Mouse (Mus musculus): ENCODE data around the gene Ptprd. TPM values are rescaled to one million over a fixed set of nuclear protein-coding genes. Genes with fewer than 3 reads are reported as not detected.
A peak's percentile ranks its signal among the peaks of the same experiment; 100 is the strongest.

Gene Ptprd
- polyA plus RNA-seq, 1 experiment from 2014 or later = 10.0 TPM

- Histone ChIP-seq H3K27me3 (ENCODE audit: control insufficient read depth, insufficient read depth, low read length) (no peaks in the 10 kb centered on the region), H3K9me3 (replicated peaks; ENCODE audit: control insufficient read depth, low read length) (no peaks in the 10 kb centered on the region), H3K4me2 (ENCODE audit: low read depth, low read length) (peak overlapping the region; percentile 10), H3K9ac (ENCODE audit: low read length) (no peak overlapping the region), H3K36me3 (ENCODE audit: control insufficient read depth, insufficient read depth) (no peaks in the 10 kb centered on the region), H3K27ac (ENCODE audit: low read length) (peak overlapping the region; percentile 48; the same call in 1 of the 2 replicates), H3K4me1 (ENCODE audit: control insufficient read depth, insufficient read depth, low read length) (peaks cover 13% of the 10 kb centered on the region), H3K4me3 (ENCODE audit: low read length) (no peak overlapping the region)
- WGBS = 39% methylated on average over 9 of the region's 9 CpGs
- no peak; the same call in 1 of the 2 replicates for ATAC-seq (replicated peaks; ENCODE audit: extremely low read depth, insufficient read depth, low FRiP score)
Measured at GRCm38 (mm10) chr4:76424324-76425229, 1787.2 kb downstream of the Ptprd start.

- no peaks in the 10 kb centered on the region for H3K36me3 ChIP-seq (ENCODE audit: control insufficient read depth, insufficient read depth)
- H3K4me1 ChIP-seq (ENCODE audit: control insufficient read depth, insufficient read depth, low read length) = peaks cover 11% of the 10 kb centered on the region
- no peaks in the 10 kb centered on the region for H3K27me3 ChIP-seq (ENCODE audit: control insufficient read depth, insufficient read depth, low read length)
- H3K9me3 ChIP-seq (replicated peaks; ENCODE audit: control insufficient read depth, low read length) = no peaks in the 10 kb centered on the region
- no peak overlapping the region for H3K27ac ChIP-seq (ENCODE audit: low read length)
- ATAC-seq (replicated peaks; ENCODE audit: extremely low read depth, insufficient read depth, low FRiP score) = no peak
- no peak overlapping the region for H3K9ac ChIP-seq (ENCODE audit: low read length)
- no peak overlapping the region for H3K4me2 ChIP-seq (ENCODE audit: low read depth, low read length)
- no peak overlapping the region for H3K4me3 ChIP-seq (ENCODE audit: low read length)
- 89% methylated on average over 4 of the region's 4 CpGs for WGBS
Measured at GRCm38 (mm10) chr4:76422113-76422512, 1789.6 kb downstream of the Ptprd start.

GRCm38 (mm10) chr4:76419641-76420040 is 1792.1 kb downstream of the Ptprd start:
- Histone ChIP-seq H3K9me3 (replicated peaks; ENCODE audit: control insufficient read depth, low read length) (no peaks in the 10 kb centered on the region), H3K27ac (ENCODE audit: low read length) (no peak overlapping the region), H3K9ac (ENCODE audit: low read length) (no peak overlapping the region), H3K4me2 (ENCODE audit: low read depth, low read length) (no peak overlapping the region), H3K27me3 (ENCODE audit: control insufficient read depth, insufficient read depth, low read length) (no peaks in the 10 kb centered on the region), H3K36me3 (ENCODE audit: control insufficient read depth, insufficient read depth) (no peaks in the 10 kb centered on the region), H3K4me1 (ENCODE audit: control insufficient read depth, insufficient read depth, low read length) (peaks cover 10% of the 10 kb centered on the region), H3K4me3 (ENCODE audit: low read length) (no peak overlapping the region)
- WGBS = 93% methylated on average over 2 of the region's 2 CpGs
- ATAC-seq (replicated peaks; ENCODE audit: extremely low read depth, insufficient read depth, low FRiP score) = no peak

- Histone ChIP-seq H3K27ac (ENCODE audit: low read length) (no peak overlapping the region), H3K4me2 (ENCODE audit: low read depth, low read length) (no peak overlapping the region), H3K36me3 (ENCODE audit: control insufficient read depth, insufficient read depth) (no peaks in the 10 kb centered on the region), H3K9ac (ENCODE audit: low read length) (no peak overlapping the region), H3K27me3 (ENCODE audit: control insufficient read depth, insufficient read depth, low read length) (no peaks in the 10 kb centered on the region), H3K4me1 (ENCODE audit: control insufficient read depth, insufficient read depth, low read length) (peaks cover 4% of the 10 kb centered on the region; the same call in 1 of the 2 replicates), H3K4me3 (ENCODE audit: low read length) (no peak overlapping the region), H3K9me3 (replicated peaks; ENCODE audit: control insufficient read depth, low read length) (no peaks in the 10 kb centered on the region)
- 93% methylated on average over 5 of the region's 5 CpGs for WGBS
- no peak for ATAC-seq (replicated peaks; ENCODE audit: extremely low read depth, insufficient read depth, low FRiP score)
Measured at GRCm38 (mm10) chr4:76417676-76418075, 1794.1 kb downstream of the Ptprd start.

- no peak overlapping the region for H3K4me3 ChIP-seq (ENCODE audit: low read length)
- H3K4me1 ChIP-seq (ENCODE audit: control insufficient read depth, insufficient read depth, low read length) = peaks cover 4% of the 10 kb centered on the region; the same call in 1 of the 2 replicates
- H3K9me3 ChIP-seq (replicated peaks; ENCODE audit: control insufficient read depth, low read length) = no peaks in the 10 kb centered on the region
- H3K9ac ChIP-seq (ENCODE audit: low read length) = no peak overlapping the region
- H3K4me2 ChIP-seq (ENCODE audit: low read depth, low read length) = no peak overlapping the region
- no peaks in the 10 kb centered on the region for H3K36me3 ChIP-seq (ENCODE audit: control insufficient read depth, insufficient read depth)
- no peak for ATAC-seq (replicated peaks; ENCODE audit: extremely low read depth, insufficient read depth, low FRiP score)
- H3K27ac ChIP-seq (ENCODE audit: low read length) = no peak overlapping the region
- WGBS = 86% methylated on average over 5 of the region's 5 CpGs
- no peaks in the 10 kb centered on the region for H3K27me3 ChIP-seq (ENCODE audit: control insufficient read depth, insufficient read depth, low read length)
Measured at GRCm38 (mm10) chr4:76415624-76416023, 1796.1 kb downstream of the Ptprd start.

GRCm38 (mm10) chr4:76414591-76414990 is 1797.2 kb downstream of the Ptprd start:
- WGBS = 52% methylated on average over 4 of the region's 4 CpGs
- Histone ChIP-seq H3K4me1 (ENCODE audit: control insufficient read depth, insufficient read depth, low read length) (peaks cover 4% of the 10 kb centered on the region; the same call in 1 of the 2 replicates), H3K27me3 (ENCODE audit: control insufficient read depth, insufficient read depth, low read length) (no peaks in the 10 kb centered on the region), H3K9me3 (replicated peaks; ENCODE audit: control insufficient read depth, low read length) (no peaks in the 10 kb centered on the region), H3K4me3 (ENCODE audit: low read length) (no peak overlapping the region), H3K4me2 (ENCODE audit: low read depth, low read length) (no peak overlapping the region), H3K9ac (ENCODE audit: low read length) (no peak overlapping the region), H3K27ac (ENCODE audit: low read length) (no peak overlapping the region), H3K36me3 (ENCODE audit: control insufficient read depth, insufficient read depth) (no peaks in the 10 kb centered on the region)
- no peak for ATAC-seq (replicated peaks; ENCODE audit: extremely low read depth, insufficient read depth, low FRiP score)

- Histone ChIP-seq H3K36me3 (ENCODE audit: control insufficient read depth, insufficient read depth) (no peaks in the 10 kb centered on the region), H3K9ac (ENCODE audit: low read length) (no peak overlapping the region), H3K9me3 (replicated peaks; ENCODE audit: control insufficient read depth, low read length) (no peaks in the 10 kb centered on the region), H3K27me3 (ENCODE audit: control insufficient read depth, insufficient read depth, low read length) (no peaks in the 10 kb centered on the region), H3K4me3 (ENCODE audit: low read length) (no peak overlapping the region), H3K4me2 (ENCODE audit: low read depth, low read length) (no peak overlapping the region), H3K27ac (ENCODE audit: low read length) (no peak overlapping the region), H3K4me1 (ENCODE audit: control insufficient read depth, insufficient read depth, low read length) (no peaks in the 10 kb centered on the region)
- no peak for ATAC-seq (replicated peaks; ENCODE audit: extremely low read depth, insufficient read depth, low FRiP score)
- 32% methylated on average over 2 of the region's 2 CpGs for WGBS
Measured at GRCm38 (mm10) chr4:76410053-76410452, 1801.7 kb downstream of the Ptprd start.

GRCm38 (mm10) chr4:76409159-76409558 is 1802.6 kb downstream of the Ptprd start:
- Histone ChIP-seq H3K27ac (ENCODE audit: low read length) (no peak overlapping the region), H3K36me3 (ENCODE audit: control insufficient read depth, insufficient read depth) (no peaks in the 10 kb centered on the region), H3K4me1 (ENCODE audit: control insufficient read depth, insufficient read depth, low read length) (no peaks in the 10 kb centered on the region), H3K27me3 (ENCODE audit: control insufficient read depth, insufficient read depth, low read length) (no peaks in the 10 kb centered on the region), H3K9me3 (replicated peaks; ENCODE audit: control insufficient read depth, low read length) (no peaks in the 10 kb centered on the region), H3K9ac (ENCODE audit: low read length) (no peak overlapping the region), H3K4me2 (ENCODE audit: low read depth, low read length) (no peak overlapping the region), H3K4me3 (ENCODE audit: low read length) (no peak overlapping the region)
- 80% methylated on average over 3 of the region's 3 CpGs for WGBS
- ATAC-seq (replicated peaks; ENCODE audit: extremely low read depth, insufficient read depth, low FRiP score) = no peak

GRCm38 (mm10) chr4:76405862-76406454 is 1805.8 kb downstream of the Ptprd start:
- 85% methylated on average over 5 of the region's 5 CpGs for WGBS
- no peak overlapping the region for H3K9ac ChIP-seq (ENCODE audit: low read length)

More at GRCm38 (mm10) chr4:76405862-76406454, 1805.8 kb downstream of the Ptprd start:
- no peak overlapping the region for H3K4me3 ChIP-seq (ENCODE audit: low read length)
- H3K27me3 ChIP-seq (ENCODE audit: control insufficient read depth, insufficient read depth, low read length) = no peaks in the 10 kb centered on the region
- no peak for ATAC-seq (replicated peaks; ENCODE audit: extremely low read depth, insufficient read depth, low FRiP score)
- no peak overlapping the region for H3K4me2 ChIP-seq (ENCODE audit: low read depth, low read length)
- H3K27ac ChIP-seq (ENCODE audit: low read length) = no peak overlapping the region
- H3K9me3 ChIP-seq (replicated peaks; ENCODE audit: control insufficient read depth, low read length) = no peaks in the 10 kb centered on the region
- no peaks in the 10 kb centered on the region for H3K36me3 ChIP-seq (ENCODE audit: control insufficient read depth, insufficient read depth)
- H3K4me1 ChIP-seq (ENCODE audit: control insufficient read depth, insufficient read depth, low read length) = no peaks in the 10 kb centered on the region

Measured in heart, embryonic 16.5 days (tissue).